In genomic region chrX:13280409-13281328, GRCm38 (mm10) we compare ENCODE assay signal across 8 mouse cellular contexts. TPM values are rescaled to one million over a fixed set of nuclear protein-coding genes. Genes with fewer than 3 reads are reported as not detected.
DNase-seq lines count a peak whose midpoint lies in the region; ATAC-seq and TF ChIP-seq lines count a peak whose summit lies in the region.

Ddx3x (plus strand) TSS chrX:13280970.

- intact Hi-C loops in heart, postnatal 10 days (cut with DNase I), result loop anchor here (1.0 to 5.0 kb wide), 5 partner anchors 38 to 232 kb away; no protein-coding TSS in a partner anchor

- H3K4me3 ChIP-seq in CH12.LX (replicated peaks in 1 of 3; ENCODE audit: low read depth in 2 of 3, low read length in 2 of 3, poor library complexity in 1 of 3), result peak within 1 kb of the TSS; percentile 41 to 97 (median 72)
- peak within 1 kb of the TSS; percentile 83 for H3K4me3 ChIP-seq in forebrain, embryonic 13.5 days
- peak within 1 kb of the TSS; percentile 95 for H3K4me3 ChIP-seq in liver, postnatal 0 days (ENCODE audit: low read depth, low read length)
- peak within 1 kb of the TSS; percentile 92 for H3K4me3 ChIP-seq in neural tube, embryonic 14.5 days (ENCODE audit: low read depth, low read length)

- peaks cover 4 to 14% of the 10 kb centered on the region in 2 experiments for H3K36me3 ChIP-seq in CH12.LX (replicated peaks in 1 of 2; ENCODE audit: control insufficient read depth in 1 of 2, insufficient read depth in 1 of 2, low read length in 1 of 2)
- H3K36me3 ChIP-seq in forebrain, embryonic 13.5 days (ENCODE audit: poor library complexity, severe bottlenecking), result peaks cover 11% of the 10 kb centered on the region
- peaks cover 10% of the 10 kb centered on the region for H3K36me3 ChIP-seq in liver, postnatal 0 days (replicated peaks; ENCODE audit: insufficient read depth, low read length)
- H3K36me3 ChIP-seq in neural tube, embryonic 14.5 days (ENCODE audit: control insufficient read depth, insufficient read depth, low read length), result peaks cover 7% of the 10 kb centered on the region; the same call in 1 of the 2 replicates

- H3K4me2 ChIP-seq in CH12.LX (ENCODE audit: insufficient read depth, low read depth, poor library complexity, severe bottlenecking), result peak within 1 kb of the TSS; percentile 71
- H3K4me2 ChIP-seq in forebrain, embryonic 13.5 days, result peak within 1 kb of the TSS; percentile 81
- H3K4me2 ChIP-seq in liver, postnatal 0 days (ENCODE audit: low read depth, low read length), result peak within 1 kb of the TSS; percentile 74
- peak within 1 kb of the TSS; percentile 73 for H3K4me2 ChIP-seq in neural tube, embryonic 14.5 days (ENCODE audit: low read depth, low read length)

- ATAC-seq in forebrain, embryonic 13.5 days, result peak; percentile 96
- peak; percentile 89 for ATAC-seq in liver, postnatal 0 days
- ATAC-seq in neural tube, embryonic 14.5 days (ENCODE audit: low read depth), result peak; percentile 95

- TF ChIP-seq RAD21 in CH12.LX (IDR thresholded peaks at IDR 0.05; ENCODE audit: low read depth, low read length), result no peak

- under 1% methylated on average over 53 of the region's 57 CpGs for WGBS in forebrain, embryonic 13.5 days
- WGBS in large intestine, adult 2 months, result under 1% methylated on average over 57 of the region's 57 CpGs
- 1% methylated on average over 56 of the region's 57 CpGs for whole genome bisulfite sequencing in liver, postnatal 0 days (ENCODE audit: insufficient replicate concordance)
- WGBS in neural tube, embryonic 14.5 days, result under 1% methylated on average over 54 of the region's 57 CpGs

- dilution Hi-C loops in CH12.LX (cut with MboI; ENCODE audit: extremely low pct_ligation_motif_present, extremely low pct_unique_long_range_greater_than_20kb, low sequenced_read_pairs), result no loop called here

- no peaks in the 10 kb centered on the region for H3K9me3 ChIP-seq in CH12.LX (replicated peaks; ENCODE audit: low read length)
- H3K9me3 ChIP-seq in forebrain, embryonic 13.5 days (replicated peaks), result no peaks in the 10 kb centered on the region
- H3K9me3 ChIP-seq in liver, postnatal 0 days (ENCODE audit: low read length), result no peaks in the 10 kb centered on the region
- H3K9me3 ChIP-seq in neural tube, embryonic 14.5 days (ENCODE audit: control insufficient read depth, low read length), result no peaks in the 10 kb centered on the region

- TF ChIP-seq EP300 in CH12.LX (IDR thresholded peaks at IDR 0.05; ENCODE audit: low read length), result no peak
- TF ChIP-seq EP300 in liver, postnatal 0 days (IDR thresholded peaks at IDR 0.05; ENCODE audit: low read depth), result peak; percentile 62; the same call in 1 of the 2 replicates

- H3K9ac ChIP-seq in CH12.LX (ENCODE audit: insufficient read depth, low read depth), result peak within 1 kb of the TSS; percentile 97
- H3K9ac ChIP-seq in forebrain, embryonic 13.5 days, result peak within 1 kb of the TSS; percentile 98
- H3K9ac ChIP-seq in liver, postnatal 0 days (replicated peaks), result peak within 1 kb of the TSS; percentile 99
- peak within 1 kb of the TSS; percentile 100 for H3K9ac ChIP-seq in neural tube, embryonic 14.5 days (replicated peaks; ENCODE audit: low read depth, low read length)

- TF ChIP-seq POLR2A in CH12.LX (IDR thresholded peaks at IDR 0.05; ENCODE audit: low read depth, low read length), result peak; percentile 99

- TF ChIP-seq CTCF in CH12.LX (conservative IDR thresholded peaks at IDR 0.05 in 1 of 2, IDR thresholded peaks at IDR 0.05 in 1 of 2; ENCODE audit: low read depth in 2 of 2, low read length in 2 of 2), result no peak
- no peak for TF ChIP-seq CTCF in liver, postnatal 0 days (IDR thresholded peaks at IDR 0.05; ENCODE audit: low read depth)

- H3K27me3 ChIP-seq in CH12.LX (replicated peaks), result no peaks in the 10 kb centered on the region
- no peaks in the 10 kb centered on the region for H3K27me3 ChIP-seq in forebrain, embryonic 13.5 days
- no peaks in the 10 kb centered on the region for H3K27me3 ChIP-seq in liver, postnatal 0 days (ENCODE audit: insufficient read depth, low read length)
- H3K27me3 ChIP-seq in neural tube, embryonic 14.5 days (ENCODE audit: control insufficient read depth, insufficient read depth, low read length), result no peaks in the 10 kb centered on the region

- H3K4me1 ChIP-seq in CH12.LX (ENCODE audit: control insufficient read depth in 1 of 2, insufficient read depth in 2 of 2), result peaks cover 0 to 5% of the 10 kb centered on the region in 2 experiments; a peak in 1 of 4 replicates
- peaks cover 19% of the 10 kb centered on the region for H3K4me1 ChIP-seq in forebrain, embryonic 13.5 days
- peaks cover 8% of the 10 kb centered on the region; the same call in 1 of the 2 replicates for H3K4me1 ChIP-seq in liver, postnatal 0 days (ENCODE audit: insufficient read depth)
- H3K4me1 ChIP-seq in neural tube, embryonic 14.5 days (ENCODE audit: control insufficient read depth, insufficient read depth, low read length), result peaks cover 9% of the 10 kb centered on the region; the same call in 1 of the 2 replicates

- in situ Hi-C loops in CH12.LX (cut with MboI; ENCODE audit: low pct_ligation_motif_present, low pct_unique_long_range_greater_than_20kb, low sequenced_read_pairs), result no loop called here

- peaks cover 22% of the 10 kb centered on the region for H3K79me2 ChIP-seq in CH12.LX (replicated peaks; ENCODE audit: control insufficient read depth, extremely low read depth, insufficient read depth, poor library complexity, severe bottlenecking)

- DNase-seq in CH12.LX (ENCODE audit: extremely low read depth), result peak; percentile 82
- DNase-seq in c-Kit-positive CD71-positive TER-119-positive erythroid progenitor cells, embryonic 14.5 days (ENCODE audit: low spot score), result peak; percentile 81
- peak; percentile 91 to 96 for DNase-seq in heart, postnatal 10 days
- DNase-seq in large intestine, adult 2 months (ENCODE audit: low read depth, low spot score), result peak; percentile 59
- peak; percentile 90 for DNase-seq in liver, postnatal 0 days
- peak; percentile 87 for DNase-seq in testis, postnatal 10 days (ENCODE audit: low spot score)

- H3K27ac ChIP-seq in CH12.LX (ENCODE audit: insufficient read depth, low read depth), result peak within 1 kb of the TSS; percentile 97
- peak within 1 kb of the TSS; percentile 98 for H3K27ac ChIP-seq in forebrain, embryonic 13.5 days
- H3K27ac ChIP-seq in liver, postnatal 0 days (ENCODE audit: low read depth), result peak within 1 kb of the TSS; percentile 97
- peak within 1 kb of the TSS; percentile 99 for H3K27ac ChIP-seq in neural tube, embryonic 14.5 days (ENCODE audit: low read depth, low read length)

TF ChIP-seq in CH12.LX, 34 proteins besides CTCF, POLR2A, EP300 and RAD21 (continues in another document):
- TF ChIP-seq PAX5 (IDR thresholded peaks at IDR 0.05; ENCODE audit: low read length) (no peak), MXI1 (IDR thresholded peaks at IDR 0.05; ENCODE audit: low read depth, low read length) (peak; percentile 25; the same call in 1 of the 2 replicates), GABPA (IDR thresholded peaks at IDR 0.05; ENCODE audit: insufficient replicate concordance, low read depth, low read length) (no peak), MAX (IDR thresholded peaks at IDR 0.05; ENCODE audit: low read length) (peak; percentile 63; the same call in 1 of the 2 replicates), HCFC1 (IDR thresholded peaks at IDR 0.05; ENCODE audit: low read depth, low read length) (peak; percentile 7; the same call in 1 of the 2 replicates), ELF1 (IDR thresholded peaks at IDR 0.05; ENCODE audit: low read depth, low read length) (no peak), ZKSCAN1 (IDR thresholded peaks at IDR 0.05; ENCODE audit: borderline replicate concordance, low read depth, low read length) (no peak), CHD1 (IDR thresholded peaks at IDR 0.05; ENCODE audit: low read depth, low read length) (no peak), ZNF384 (IDR thresholded peaks at IDR 0.05; ENCODE audit: low read depth, low read length) (no peak), SIN3A (IDR thresholded peaks at IDR 0.05; ENCODE audit: low read length) (peak; percentile 80), JUND (conservative IDR thresholded peaks at IDR 0.05; ENCODE audit: low read depth, low read length) (no peak), E2F4 (IDR thresholded peaks at IDR 0.05; ENCODE audit: insufficient replicate concordance, low read depth, low read length) (no peak), ZC3H11A (IDR thresholded peaks at IDR 0.05; ENCODE audit: low read depth, low read length) (no peak), UBTF (IDR thresholded peaks at IDR 0.05; ENCODE audit: low read depth, low read length) (no peak), BHLHE40 (IDR thresholded peaks at IDR 0.05; ENCODE audit: low read depth, low read length) (peak; percentile 57), NELFE (IDR thresholded peaks at IDR 0.05; ENCODE audit: low read depth, low read length) (peak; percentile 99), IRF4 (IDR thresholded peaks at IDR 0.05; ENCODE audit: low read depth, low read length) (no peak), MAFK (IDR thresholded peaks at IDR 0.05; ENCODE audit: insufficient replicate concordance, low read length) (peak; percentile 72; the same call in 1 of the 2 replicates), MYC (IDR thresholded peaks at IDR 0.05; ENCODE audit: low read depth, low read length) (peak; percentile 42; the same call in 1 of the 2 replicates), USF1 (IDR thresholded peaks at IDR 0.05; ENCODE audit: low read depth, low read length) (peak; percentile 86), USF2 (conservative IDR thresholded peaks at IDR 0.05; ENCODE audit: low read depth, low read length) (peak; percentile 78), MEF2A (IDR thresholded peaks at IDR 0.05; ENCODE audit: borderline replicate concordance, low read depth, low read length) (no peak; the same call in 1 of the 2 replicates), KAT2A (IDR thresholded peaks at IDR 0.05; ENCODE audit: insufficient replicate concordance, low read length) (no peak), TCF12 (IDR thresholded peaks at IDR 0.05; ENCODE audit: low read depth, low read length) (peak; percentile 75), MAZ (IDR thresholded peaks at IDR 0.05; ENCODE audit: low read depth, low read length) (no peak), POLR2AphosphoS2 (IDR thresholded peaks at IDR 0.05; ENCODE audit: low read depth, low read length) (peak; percentile 97), ZMIZ1 (IDR thresholded peaks at IDR 0.05; ENCODE audit: low read depth, low read length) (peak; percentile 98), SMC3 (IDR thresholded peaks at IDR 0.05; ENCODE audit: low read depth, low read length) (no peak)

RNA-seq across cellular contexts. Expression of gene Ddx3x, which starts in this region (rescaled TPM):
- total RNA-seq in CH12.LX (2012; rRNA removed), result 104 and 164 TPM in 2 replicates
- 196 and 197 TPM in 2 replicates for total RNA-seq in CH12.LX (2014; rRNA removed)
- polyA plus RNA-seq in CH12.LX (2012; ENCODE audit: insufficient read length, low read depth), result 329 and 383 TPM in 2 replicates
- polyA plus RNA-seq in forebrain, embryonic 13.5 days (2015; fragmentation: Nextera tagmentation; extraction: Ambion mirVana), result 138 and 155 TPM in 2 replicates
- total RNA-seq in heart, postnatal 10 days (2021), result 100 to 1,000 TPM; 187 to 221 TPM
- 17.5 and 31.1 TPM in 2 replicates for polyA plus RNA-seq in large intestine, adult 2 months (2012; rRNA removed)
- polyA plus RNA-seq in liver, postnatal 0 days (2015; fragmentation: Nextera tagmentation; extraction: Ambion mirVana), result 44.2 and 46.1 TPM in 2 replicates
- polyA plus RNA-seq in neural tube, embryonic 14.5 days (2014; fragmentation: Nextera tagmentation; extraction: Ambion mirVana), result 132 and 134 TPM in 2 replicates

Comparison
In these comparisons a context has a peak if more than half of its experiments do, and no peak if none do; other contexts are left out.
1. Peak in every context shown above with its lines: DNase-seq, ATAC-seq, H3K4me3 ChIP-seq and H3K27ac ChIP-seq.